In the genomic region with DNA sequence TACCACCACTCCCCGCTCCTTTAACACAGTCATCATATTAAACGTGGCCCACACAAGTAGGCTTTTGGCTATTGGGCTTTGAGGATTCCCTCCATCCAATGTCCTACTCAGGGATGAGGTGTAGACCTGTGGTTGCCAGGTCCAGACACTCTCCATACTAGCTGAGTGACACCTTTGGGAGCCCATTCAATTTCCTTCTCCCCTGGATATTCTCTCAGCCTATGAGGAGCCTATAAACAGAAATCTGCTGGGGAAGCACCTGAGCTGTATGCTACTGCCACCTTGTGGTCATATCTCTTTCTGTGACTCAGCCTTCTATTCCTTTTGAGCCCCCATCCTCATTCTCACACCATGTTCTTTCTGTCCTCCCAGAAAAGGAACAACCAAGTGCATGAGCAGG, we compare ENCODE assay signal across 10 mouse cellular contexts.
DNase-seq lines count a peak whose midpoint lies in the region; ATAC-seq and TF ChIP-seq lines count a peak whose summit lies in the region.
"Had no signal": no experiment of that assay in that cellular context is flagged by ENCODE, and none has a peak within 500 bp of the region (broad histone marks: within the 10 kb centered on the region; RNA-seq: fewer than 3 reads in every experiment).

No protein-coding gene starts in this region.

- peak; percentile 22 for DNase-seq in ES-E14 (ENCODE audit: low read depth, low spot score)
- peak; percentile 13 for DNase-seq in embryonic facial prominence, embryonic 10.5 days (ENCODE audit: low spot score)
- peak; percentile 14 for DNase-seq in lung, postnatal 25 days (ENCODE audit: low spot score)
- DNase-seq in thymus, postnatal 4 days, result peak; percentile 19
- no peak for DNase-seq in right cerebral cortex, postnatal 14 days
- DNase-seq in left cerebral cortex, adult 11 months (ENCODE audit: low spot score), result no peak

- no peaks in the 10 kb centered on the region for H3K4me1 ChIP-seq in intestine, postnatal 0 days (replicated peaks; ENCODE audit: control insufficient read depth, insufficient read depth, low read length)
- H3K4me1 ChIP-seq in intestine, embryonic 15.5 days (replicated peaks), result no peaks in the 10 kb centered on the region
- peaks cover 0 to 4% of the 10 kb centered on the region in 2 experiments; a peak in 2 of 4 replicates for H3K4me1 ChIP-seq in ES-E14 (ENCODE audit: control insufficient read depth in 2 of 2, insufficient read depth in 2 of 2, low read length in 2 of 2, poor library complexity in 1 of 2)
- H3K4me1 ChIP-seq in embryonic facial prominence, embryonic 10.5 days, result no peaks in the 10 kb centered on the region
- H3K4me1 ChIP-seq: embryonic facial prominence, embryonic 12.5 days had no signal

- no peak overlapping the region for H3K9ac ChIP-seq in intestine, postnatal 0 days (ENCODE audit: low read depth, low read length)
- H3K9ac ChIP-seq in intestine, embryonic 15.5 days, result no peak overlapping the region
- H3K9ac ChIP-seq in ES-E14 (ENCODE audit: insufficient read depth, low read depth, low read length, poor library complexity, severe bottlenecking), result no peak overlapping the region
- H3K9ac ChIP-seq: embryonic facial prominence, embryonic 12.5 days had no signal

- H3K36me3 ChIP-seq in intestine, postnatal 0 days (ENCODE audit: control insufficient read depth, insufficient read depth), result no peaks in the 10 kb centered on the region
- H3K36me3 ChIP-seq in intestine, embryonic 15.5 days, result no peaks in the 10 kb centered on the region
- H3K36me3 ChIP-seq in ES-E14 (ENCODE audit: control insufficient read depth, insufficient read depth, low read length, poor library complexity, severe bottlenecking), result no peaks in the 10 kb centered on the region
- H3K36me3 ChIP-seq in embryonic facial prominence, embryonic 10.5 days (replicated peaks), result no peaks in the 10 kb centered on the region
- H3K36me3 ChIP-seq: embryonic facial prominence, embryonic 12.5 days had no signal

- ATAC-seq in intestine, postnatal 0 days, result no peak
- ATAC-seq in intestine, embryonic 15.5 days, result no peak

- peak; percentile 71 for TF ChIP-seq CTCF in intestine, postnatal 0 days (IDR thresholded peaks at IDR 0.05; ENCODE audit: low read depth)

- H3K27ac ChIP-seq in intestine, postnatal 0 days (ENCODE audit: low read depth, low read length), result no peak overlapping the region
- H3K27ac ChIP-seq in intestine, embryonic 15.5 days, result no peak overlapping the region
- no peak overlapping the region for H3K27ac ChIP-seq in ES-E14 (ENCODE audit: insufficient read depth, low read depth, low read length, poor library complexity, severe bottlenecking)
- no peak overlapping the region for H3K27ac ChIP-seq in embryonic facial prominence, embryonic 10.5 days (replicated peaks)
- H3K27ac ChIP-seq: embryonic facial prominence, embryonic 12.5 days; macrophage had no signal

- H3K27me3 ChIP-seq in intestine, postnatal 0 days (replicated peaks; ENCODE audit: control insufficient read depth, insufficient read depth, low read length), result no peaks in the 10 kb centered on the region
- H3K27me3 ChIP-seq in intestine, embryonic 15.5 days (replicated peaks), result no peaks in the 10 kb centered on the region
- H3K27me3 ChIP-seq in embryonic facial prominence, embryonic 10.5 days (replicated peaks; ENCODE audit: low read depth, poor library complexity, severe bottlenecking), result no peaks in the 10 kb centered on the region
- H3K27me3 ChIP-seq: embryonic facial prominence, embryonic 12.5 days had no signal

- 92% methylated on average over 2 of the region's 2 CpGs for WGBS in intestine, postnatal 0 days
- 87% methylated on average over 2 of the region's 2 CpGs for WGBS in intestine, embryonic 15.5 days
- 82% methylated on average over 2 of the region's 2 CpGs for WGBS in embryonic facial prominence, embryonic 10.5 days

- H3K4me2 ChIP-seq in intestine, postnatal 0 days (replicated peaks; ENCODE audit: low read depth), result no peak overlapping the region
- H3K4me2 ChIP-seq in intestine, embryonic 15.5 days (replicated peaks), result no peak overlapping the region
- H3K4me2 ChIP-seq: embryonic facial prominence, embryonic 12.5 days had no signal

- no peak overlapping the region for H3K4me3 ChIP-seq in intestine, postnatal 0 days (ENCODE audit: low read depth, low read length)
- H3K4me3 ChIP-seq in intestine, embryonic 15.5 days (replicated peaks), result no peak overlapping the region
- no peak overlapping the region for H3K4me3 ChIP-seq in ES-E14 (ENCODE audit: insufficient read depth in 1 of 2, low read depth in 1 of 2, low read length in 2 of 2, poor library complexity in 1 of 2, severe bottlenecking in 1 of 2)
- H3K4me3 ChIP-seq in embryonic facial prominence, embryonic 10.5 days, result no peak overlapping the region
- H3K4me3 ChIP-seq: embryonic facial prominence, embryonic 12.5 days had no signal

- in situ Hi-C loops in ES-E14 (cut with MboI; ENCODE audit: low sequenced_read_pairs in 2 of 2, unreplicated experiment in 2 of 2), result loop anchor here in 1 of 2 experiments (25.0 kb wide), 1 partner anchor 1424 kb away; no protein-coding TSS in a partner anchor

- no peaks in the 10 kb centered on the region for H3K9me3 ChIP-seq in intestine, postnatal 0 days (ENCODE audit: control insufficient read depth)
- H3K9me3 ChIP-seq in intestine, embryonic 15.5 days, result no peaks in the 10 kb centered on the region
- no peaks in the 10 kb centered on the region for H3K9me3 ChIP-seq in ES-E14 (ENCODE audit: control insufficient read depth, insufficient read depth, low read depth, low read length)
- H3K9me3 ChIP-seq in embryonic facial prominence, embryonic 10.5 days, result no peaks in the 10 kb centered on the region
- H3K9me3 ChIP-seq: embryonic facial prominence, embryonic 12.5 days had no signal

TF ChIP-seq in ES-E14, 5 proteins besides CTCF, POLR2A, EP300 and RAD21:
- TF ChIP-seq HCFC1 (IDR thresholded peaks at IDR 0.05; ENCODE audit: borderline replicate concordance, insufficient read depth, low read length) (no peak), ZC3H11A (IDR thresholded peaks at IDR 0.05; ENCODE audit: borderline replicate concordance, low read depth, low read length) (no peak), CHD2 (IDR thresholded peaks at IDR 0.05; ENCODE audit: low read depth, low read length) (no peak), MAFK (IDR thresholded peaks at IDR 0.05; ENCODE audit: insufficient read depth, low read depth, low read length) (peak; percentile 69; the same call in 1 of the 2 replicates), ZNF384 (IDR thresholded peaks at IDR 0.05; ENCODE audit: low read depth, low read length) (no peak)
TF ChIP-seq in ES-E14: peak in this region for 1.

Comparison
In these comparisons a context has a peak if more than half of its experiments do, and no peak if none do; other contexts are left out.
1. DNase-seq: peak in ES-E14 (single experiment), embryonic facial prominence, embryonic 10.5 days (single experiment), lung, postnatal 25 days (single experiment) and thymus, postnatal 4 days (single experiment); none in right cerebral cortex, postnatal 14 days (single experiment) and left cerebral cortex, adult 11 months (single experiment).